Mouse (Mus musculus): ENCODE results near the gene Inava.

Inava gene

DNA sequence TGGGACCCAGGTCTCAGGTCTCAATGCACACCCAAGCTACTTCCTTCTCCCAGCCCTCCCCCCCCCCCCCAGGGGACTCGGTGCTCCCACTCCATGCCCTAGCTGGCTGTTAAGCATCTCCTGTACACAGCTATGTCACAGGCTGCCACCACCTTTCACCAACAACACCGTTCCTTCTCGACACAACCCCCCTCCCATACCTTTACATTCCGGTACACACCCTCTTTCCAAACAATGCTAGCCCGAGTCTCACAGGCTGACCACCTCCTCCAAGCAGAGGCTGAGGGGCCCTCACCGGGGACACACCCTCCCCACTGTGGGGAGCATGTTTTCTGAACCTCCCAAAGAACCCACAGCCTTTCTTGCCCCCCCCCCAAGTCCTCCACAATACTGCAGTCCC, 2.5 kb downstream of the Inava start:
- DNase-seq (ENCODE audit: low spot score in 2 of 2), result no peak

DNA sequence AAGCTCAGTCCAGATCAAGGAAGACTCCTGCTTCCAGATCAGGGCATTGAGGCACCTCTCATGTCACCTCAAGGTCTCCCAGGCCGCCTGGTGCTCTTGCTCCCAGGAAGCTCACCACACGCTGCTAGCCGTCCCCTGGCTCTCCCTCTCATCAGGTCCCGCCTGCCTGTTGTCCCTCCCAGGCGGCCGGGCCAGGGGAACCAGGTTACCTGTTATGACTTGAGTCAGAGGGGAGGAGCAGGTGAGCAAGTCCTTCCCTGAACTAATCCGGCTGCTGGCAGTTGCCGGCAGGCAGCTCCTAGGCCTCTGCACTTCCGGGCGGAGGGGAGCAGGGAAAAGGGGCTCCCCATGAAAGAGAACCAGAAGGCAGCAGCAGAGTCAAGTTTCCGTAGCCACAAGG, 3.9 kb downstream of the Inava start:
- DNase-seq (ENCODE audit: low spot score in 2 of 2), result no peak

DNA sequence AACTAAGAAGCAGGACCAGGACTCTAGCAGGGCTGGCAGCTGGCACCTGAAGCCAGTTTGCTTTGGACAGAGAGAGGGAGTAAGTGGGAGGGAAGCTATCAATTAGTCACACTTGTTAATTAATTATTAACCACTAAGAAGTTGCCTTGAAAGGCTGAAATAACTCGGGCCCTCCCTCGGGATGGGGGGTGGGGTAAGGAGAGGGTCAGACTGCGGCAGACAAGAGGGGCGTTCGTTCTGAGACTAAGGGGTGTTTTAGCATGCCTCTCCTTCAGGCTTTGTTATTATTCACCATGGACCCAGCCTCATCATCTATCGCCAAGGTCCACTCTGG, 5.1 kb downstream of the Inava start:
- DNase-seq (ENCODE audit: low spot score in 2 of 2), result no peak

- DNase-seq (ENCODE audit: low spot score in 2 of 2), result no peak
These were observed 5.6 kb downstream of the Inava start for GRCm38 (mm10) chr1:136228328-136229039.

DNA sequence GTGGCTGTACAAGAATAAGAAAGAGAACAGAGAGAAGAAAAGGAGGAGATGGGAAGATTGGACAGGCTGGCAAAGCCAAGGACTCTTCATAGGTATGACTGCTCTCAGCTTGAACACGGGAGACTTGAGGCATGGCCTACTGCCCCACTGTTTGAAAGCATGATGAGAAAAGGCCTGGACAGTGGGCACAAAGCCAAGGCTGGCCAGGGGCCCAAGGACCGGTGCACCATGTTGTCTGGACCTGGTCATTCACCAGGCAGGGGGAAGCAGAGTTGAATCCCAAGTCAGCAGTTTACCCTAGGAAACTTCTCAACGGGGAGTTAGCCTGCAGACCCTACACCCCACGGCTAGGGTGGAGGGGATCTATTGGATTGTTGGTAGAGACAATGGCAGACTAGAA, 6.2 kb downstream of the Inava start:
- DNase-seq (ENCODE audit: low spot score in 2 of 2), result no peak

GRCm38 (mm10) chr1:136226626-136227025, 7.4 kb downstream of the Inava start:
- no peak for DNase-seq (ENCODE audit: low spot score in 2 of 2)

GRCm38 (mm10) chr1:136225846-136226245, 8.2 kb downstream of the Inava start:
- DNase-seq (ENCODE audit: low spot score in 2 of 2), result no peak

- no peak for DNase-seq (ENCODE audit: low spot score in 2 of 2)
These were observed 10.2 kb downstream of the Inava start for GRCm38 (mm10) chr1:136223758-136224342.

DNA sequence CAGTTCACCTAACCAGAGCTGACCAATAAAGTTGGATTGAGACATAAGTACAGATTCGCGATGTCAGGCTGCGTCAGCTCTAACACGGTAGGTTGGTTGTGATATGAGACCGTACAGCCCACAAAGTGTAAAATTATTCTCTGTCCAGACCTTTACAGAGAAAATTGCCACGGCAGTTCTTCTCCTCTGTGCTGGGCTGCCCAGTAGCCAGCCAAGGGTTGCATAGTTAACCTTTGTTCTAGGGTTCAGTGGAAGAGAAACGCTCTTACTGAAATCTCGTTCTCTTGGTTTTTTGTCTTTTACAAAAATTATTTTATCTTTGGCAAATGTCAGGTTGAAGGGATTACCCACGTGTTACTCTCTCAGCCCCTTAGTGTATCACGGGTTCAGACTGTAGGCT, 11.7 kb downstream of the Inava start:
- DNase-seq (ENCODE audit: low spot score in 2 of 2), result no peak

DNA sequence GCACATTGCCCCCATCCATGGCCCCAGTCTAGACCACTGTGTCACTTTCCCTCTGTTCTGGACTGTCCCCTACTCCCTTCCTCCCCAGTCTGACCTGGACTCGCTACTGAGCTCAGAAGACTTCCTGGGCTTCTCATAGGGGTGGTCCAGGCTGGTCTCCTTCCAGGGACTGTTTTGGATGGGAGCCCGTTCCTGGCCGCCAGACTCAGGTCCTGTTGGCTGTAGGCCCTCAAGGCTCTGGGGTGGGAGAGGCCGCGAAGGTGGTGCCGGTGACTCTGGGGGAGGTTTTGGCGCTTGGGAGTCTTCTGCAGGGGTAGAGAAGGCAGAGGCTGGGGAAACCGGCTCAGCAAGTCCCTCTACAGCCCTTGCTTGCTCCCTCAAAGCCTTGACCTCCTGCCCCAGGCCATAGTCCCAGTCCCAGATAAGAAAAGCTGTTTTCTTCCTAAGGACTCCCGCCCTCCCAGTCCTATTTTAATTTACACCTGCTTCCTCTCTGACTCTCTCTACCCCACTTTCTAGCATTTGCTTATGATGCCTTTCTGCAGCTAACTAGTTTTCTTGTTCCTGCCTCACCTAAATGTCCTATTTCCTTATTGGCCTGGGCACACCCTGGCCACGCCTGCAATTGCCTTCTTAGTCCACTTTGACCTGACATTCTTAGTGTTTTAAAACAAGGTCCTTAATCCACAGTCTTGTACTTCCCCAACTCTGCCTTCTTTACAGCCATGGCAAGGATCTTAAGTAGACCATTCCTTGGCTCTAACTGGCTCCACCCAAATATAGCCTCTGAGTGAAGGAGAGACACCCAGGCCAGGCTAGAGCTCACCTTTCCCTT, 13.8 kb downstream of the Inava start:
- no peak for DNase-seq (ENCODE audit: low spot score in 2 of 2)

GRCm38 (mm10) chr1:136214304-136214703, 19.8 kb downstream of the Inava start:
- no peak for DNase-seq (ENCODE audit: low spot score in 2 of 2)

DNA sequence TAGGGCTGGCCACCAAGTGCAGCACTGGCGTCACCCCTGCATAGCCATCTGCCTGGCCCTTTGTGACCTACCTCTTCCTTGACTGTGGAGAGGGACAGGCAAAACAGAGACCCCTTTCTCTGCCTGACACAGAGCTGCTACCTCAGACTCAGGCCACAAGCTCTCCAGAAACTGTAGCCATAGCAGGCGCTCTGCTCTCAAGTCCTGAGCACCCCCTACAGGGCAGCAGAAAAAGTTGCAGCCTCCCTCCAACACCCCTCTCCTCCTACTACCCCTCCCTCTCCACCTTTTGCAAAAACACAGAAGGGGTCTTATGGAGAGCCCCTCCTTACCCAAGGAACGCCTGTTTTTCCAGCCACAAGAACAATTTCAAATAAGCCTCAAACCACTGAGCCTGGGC, 21.3 kb downstream of the Inava start, which contains the start of gene Mroh3:
Mroh3 (minus strand) TSS at position 26 of the 400 bp plus-strand sequence.
- no peak for DNase-seq (ENCODE audit: low spot score in 2 of 2)

- no peak for DNase-seq (ENCODE audit: low spot score in 2 of 2)
These were observed 44.0 kb downstream of the Inava start for GRCm38 (mm10) chr1:136190033-136190432.

DNA sequence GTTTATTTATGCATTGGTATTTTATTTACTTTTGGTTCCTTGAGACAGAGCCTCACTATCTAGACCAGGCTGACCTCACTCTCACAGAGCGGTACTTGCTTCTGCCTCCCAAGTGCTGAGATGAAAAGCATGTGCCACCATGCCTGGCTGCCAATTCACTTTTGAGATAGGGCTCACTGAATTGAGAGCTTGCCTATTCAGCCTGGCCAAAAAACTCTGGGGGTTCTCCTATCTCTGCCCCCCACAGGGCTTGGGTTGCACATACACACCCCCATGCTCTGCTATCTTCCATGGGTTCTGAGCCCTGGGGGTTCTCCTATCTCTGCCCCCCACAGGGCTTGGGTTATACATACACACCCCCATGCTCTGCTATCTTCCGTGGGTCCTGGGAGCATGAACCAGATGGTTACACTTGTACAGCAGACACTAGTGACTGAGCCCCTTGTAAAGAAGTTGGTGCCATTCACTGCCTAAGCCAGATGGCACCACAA, 54.5 kb downstream of the Inava start:
- DNase-seq (ENCODE audit: low spot score in 2 of 2), result no peak

GRCm38 (mm10) chr1:136178741-136179140, 55.3 kb downstream of the Inava start:
- no peak for DNase-seq (ENCODE audit: low spot score in 2 of 2)

DNA sequence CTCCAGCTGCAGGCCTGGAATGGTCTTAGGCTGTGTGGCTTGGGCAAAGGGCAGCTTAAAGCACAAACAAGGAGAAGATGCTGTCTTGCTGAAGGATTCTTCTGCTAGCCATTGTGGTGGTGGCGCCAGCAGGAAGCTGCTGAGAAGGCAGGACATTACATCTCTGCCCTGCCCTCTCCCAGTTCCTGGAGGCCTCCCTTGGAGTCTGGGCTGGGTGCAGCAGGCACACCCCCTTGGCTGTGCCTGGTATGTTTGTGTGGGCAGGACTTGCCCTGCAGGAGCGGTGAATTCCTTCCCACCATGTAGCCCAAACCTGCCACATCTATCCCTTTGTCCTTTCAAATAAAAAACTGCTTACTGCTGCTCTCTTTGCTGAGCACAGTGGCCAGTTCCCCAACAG, 57.0 kb downstream of the Inava start:
- no peak for DNase-seq (ENCODE audit: low spot score in 2 of 2)

GRCm38 (mm10) chr1:136175183-136175582, 58.9 kb downstream of the Inava start:
- DNase-seq (ENCODE audit: low spot score in 2 of 2), result no peak

- no peak for DNase-seq (ENCODE audit: low spot score in 2 of 2)
These were observed 59.9 kb downstream of the Inava start for GRCm38 (mm10) chr1:136174101-136174606.

GRCm38 (mm10) chr1:136172696-136173095, 61.4 kb downstream of the Inava start:
- DNase-seq (ENCODE audit: low spot score in 2 of 2), result no peak

DNA sequence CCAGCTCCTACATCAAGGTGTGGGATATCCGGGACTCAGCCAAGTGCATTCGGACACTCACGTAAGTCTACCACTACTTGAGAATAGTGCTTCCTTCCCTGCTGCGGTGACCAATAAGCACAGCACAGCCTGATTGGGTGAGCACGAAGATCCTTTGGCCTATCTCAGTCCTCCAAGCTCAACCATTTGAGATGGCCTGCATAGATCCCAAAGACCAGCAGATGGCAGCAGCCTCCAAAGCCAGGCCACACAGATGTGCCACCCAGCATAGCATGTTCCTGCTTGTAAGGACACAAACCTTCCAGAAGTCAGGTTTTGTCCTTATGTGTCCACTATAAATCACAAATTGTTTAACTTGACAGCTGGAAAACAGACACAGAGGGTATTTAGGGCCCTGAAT, 64.0 kb downstream of the Inava start:
- peak in 1 of 2 experiments; percentile 73 for DNase-seq (ENCODE audit: low spot score in 2 of 2)

GRCm38 (mm10) chr1:136167657-136168056, 66.4 kb downstream of the Inava start:
- DNase-seq (ENCODE audit: low spot score in 2 of 2), result no peak

DNA sequence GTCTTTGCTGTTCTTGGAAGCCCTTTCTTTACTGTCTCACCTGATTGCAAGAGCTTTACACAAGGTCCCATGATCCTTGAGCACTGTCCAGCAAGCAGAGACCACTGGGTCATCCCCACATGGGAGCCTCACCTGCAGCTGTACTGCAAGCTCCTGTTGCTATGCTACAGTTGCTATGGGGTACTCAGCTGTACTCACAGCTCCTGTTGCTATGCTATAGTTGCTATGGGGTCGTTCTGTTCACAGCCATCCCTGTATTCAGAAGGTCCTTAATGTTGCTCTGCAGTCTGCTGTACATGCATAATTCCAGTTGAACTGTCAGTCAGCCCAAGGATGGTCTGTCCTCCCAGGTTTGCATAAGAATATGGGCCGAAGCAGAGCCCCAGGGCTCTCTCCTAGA, 68.6 kb downstream of the Inava start:
- DNase-seq (ENCODE audit: low spot score in 2 of 2), result no peak
